Mouse (Mus musculus): ENCODE measurements around the gene Zfp607a. TPM values are rescaled to one million over a fixed set of nuclear protein-coding genes. Genes with fewer than 3 reads are reported as not detected.
A peak's percentile ranks its signal among the peaks of the same experiment; 100 is the strongest.
"Not testable (repeated sequence)": the region's sequence is repeated elsewhere in the genome, so short reads cannot be mapped to it uniquely, and the experiment has no call there.

The Zfp607a gene
- total and polyA plus RNA-seq, 2 experiments from 2014 or later: 0.90 to 2.1 TPM

GRCm38 (mm10) chr7:27900601-27901000, 43.3 kb downstream of the Zfp607a start:
- H3K4me3 ChIP-seq (ENCODE audit: low read length): no peak overlapping the region
- TF ChIP-seq CTCF (IDR thresholded peaks at IDR 0.05; ENCODE audit: low read depth): no peak
- H3K27me3 ChIP-seq (ENCODE audit: insufficient read depth, low read length): no peaks in the 10 kb centered on the region

DNA sequence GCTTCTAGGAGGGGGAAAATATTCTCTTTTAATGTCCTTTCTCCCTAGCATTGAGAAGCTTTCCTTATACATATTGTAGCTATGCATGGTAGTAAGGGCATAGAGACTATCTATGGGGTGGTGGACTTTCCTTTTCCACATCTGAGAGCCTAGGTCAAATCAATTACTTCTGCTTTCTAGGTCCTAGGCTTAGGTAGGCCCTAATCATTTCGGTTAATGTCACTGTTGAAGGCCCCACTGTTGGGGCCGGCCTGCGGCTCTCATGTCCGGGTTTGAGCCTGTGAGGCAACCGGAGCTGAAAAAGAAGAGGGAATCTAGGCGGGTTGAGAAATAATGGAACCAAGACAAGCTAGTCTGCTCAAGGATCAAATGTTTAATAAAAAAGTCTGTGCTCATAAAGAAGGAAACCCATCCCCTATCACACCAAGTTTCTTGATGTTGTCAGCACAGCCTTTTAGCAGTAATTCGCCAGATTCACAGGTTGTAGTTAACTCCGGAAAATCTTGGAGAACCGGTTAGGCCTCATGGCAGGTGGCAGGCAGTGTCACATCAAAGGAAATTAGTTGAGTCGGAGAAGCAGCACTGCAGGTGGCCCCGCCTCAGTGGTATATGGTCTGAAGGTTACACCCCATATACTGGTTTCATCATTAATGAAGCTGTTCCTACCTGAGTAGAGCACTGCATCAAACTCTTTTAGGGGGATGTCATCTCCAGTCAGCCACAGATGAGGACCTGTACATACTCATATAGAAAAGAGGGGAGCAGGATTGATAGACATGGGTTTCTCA, 47.9 kb downstream of the Zfp607a start:
- WGBS: 82% methylated on average over 11 of the region's 11 CpGs
- no peaks in the 10 kb centered on the region for H3K27me3 ChIP-seq (ENCODE audit: insufficient read depth, low read length)
- no peak for DNase-seq (ENCODE audit: low spot score)

More at GRCm38 (mm10) chr7:27900601-27901000, 43.3 kb downstream of the Zfp607a start:
- Histone ChIP-seq H3K36me3 (ENCODE audit: insufficient read depth, low read length) (no peaks in the 10 kb centered on the region), H3K4me1 (ENCODE audit: insufficient read depth, low read length) (no peaks in the 10 kb centered on the region), H3K27ac (no peak overlapping the region), H3K9me3 (ENCODE audit: low read length) (no peaks in the 10 kb centered on the region), H3K9ac (replicated peaks; ENCODE audit: low read length) (no peak overlapping the region), H3K4me2 (ENCODE audit: low read depth, low read length) (no peak overlapping the region)
- WGBS: 92% methylated on average over 4 of the region's 4 CpGs
- no peak for ATAC-seq
- no peak for DNase-seq (ENCODE audit: low spot score)

GRCm38 (mm10) chr7:27910952-27911351, 53.6 kb downstream of the Zfp607a start:
- not testable (repeated sequence) for H3K4me3 ChIP-seq (ENCODE audit: low read length); ATAC-seq; DNase-seq (ENCODE audit: low spot score); H3K27ac ChIP-seq; H3K27me3 ChIP-seq (ENCODE audit: insufficient read depth, low read length); H3K9me3 ChIP-seq (ENCODE audit: low read length); H3K4me1 ChIP-seq (ENCODE audit: insufficient read depth, low read length); H3K4me2 ChIP-seq (ENCODE audit: low read depth, low read length); H3K9ac ChIP-seq (replicated peaks; ENCODE audit: low read length)
- peaks cover 17% of the 10 kb centered on the region for H3K36me3 ChIP-seq (ENCODE audit: insufficient read depth, low read length)
- WGBS: 61% methylated on average over 3 of the region's 4 CpGs

More for the DNA sequence above, 47.9 kb downstream of the Zfp607a start:
- H3K9ac ChIP-seq (replicated peaks; ENCODE audit: low read length): no peak overlapping the region
- TF ChIP-seq CTCF (IDR thresholded peaks at IDR 0.05; ENCODE audit: low read depth): no peak
- H3K27ac ChIP-seq: no peak overlapping the region
- no peak overlapping the region for H3K4me2 ChIP-seq (ENCODE audit: low read depth, low read length)
- H3K9me3 ChIP-seq (ENCODE audit: low read length): 0 out of 2 replicates have a peak, but pooled peaks cover 2% of the 10 kb centered on the region
- H3K36me3 ChIP-seq (ENCODE audit: insufficient read depth, low read length): peaks cover 6% of the 10 kb centered on the region
- H3K4me1 ChIP-seq (ENCODE audit: insufficient read depth, low read length): no peaks in the 10 kb centered on the region
- ATAC-seq: no peak
- no peak overlapping the region for H3K4me3 ChIP-seq (ENCODE audit: low read length)

DNA sequence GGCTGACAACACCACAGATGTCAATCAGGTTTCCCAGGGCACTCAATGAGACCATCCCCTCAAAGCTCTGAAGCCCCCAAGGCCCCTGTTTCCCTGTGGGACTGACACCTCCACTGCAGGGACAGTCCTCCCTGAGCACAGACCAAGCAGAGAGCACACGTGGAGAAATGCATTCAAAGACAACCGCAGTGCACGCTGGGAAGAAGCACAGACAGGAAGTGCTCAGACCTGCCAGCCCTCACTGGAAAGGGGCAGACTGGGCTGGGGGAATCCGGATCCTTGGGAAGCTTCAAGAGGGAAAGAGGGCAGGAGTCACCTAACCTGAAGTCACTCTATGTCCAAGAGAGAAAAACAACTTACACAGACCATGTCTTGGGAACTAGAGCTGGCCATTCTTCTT, 69.7 kb downstream of the Zfp607a start:
- not testable (repeated sequence) for DNase-seq (ENCODE audit: low spot score); H3K9me3 ChIP-seq (ENCODE audit: low read length); H3K36me3 ChIP-seq (ENCODE audit: insufficient read depth, low read length); H3K4me3 ChIP-seq (ENCODE audit: low read length); ATAC-seq; H3K27ac ChIP-seq; H3K9ac ChIP-seq (replicated peaks; ENCODE audit: low read length); H3K4me2 ChIP-seq (ENCODE audit: low read depth, low read length); H3K27me3 ChIP-seq (ENCODE audit: insufficient read depth, low read length); H3K4me1 ChIP-seq (ENCODE audit: insufficient read depth, low read length)
- WGBS: 32% methylated on average over 4 of the region's 4 CpGs

DNA sequence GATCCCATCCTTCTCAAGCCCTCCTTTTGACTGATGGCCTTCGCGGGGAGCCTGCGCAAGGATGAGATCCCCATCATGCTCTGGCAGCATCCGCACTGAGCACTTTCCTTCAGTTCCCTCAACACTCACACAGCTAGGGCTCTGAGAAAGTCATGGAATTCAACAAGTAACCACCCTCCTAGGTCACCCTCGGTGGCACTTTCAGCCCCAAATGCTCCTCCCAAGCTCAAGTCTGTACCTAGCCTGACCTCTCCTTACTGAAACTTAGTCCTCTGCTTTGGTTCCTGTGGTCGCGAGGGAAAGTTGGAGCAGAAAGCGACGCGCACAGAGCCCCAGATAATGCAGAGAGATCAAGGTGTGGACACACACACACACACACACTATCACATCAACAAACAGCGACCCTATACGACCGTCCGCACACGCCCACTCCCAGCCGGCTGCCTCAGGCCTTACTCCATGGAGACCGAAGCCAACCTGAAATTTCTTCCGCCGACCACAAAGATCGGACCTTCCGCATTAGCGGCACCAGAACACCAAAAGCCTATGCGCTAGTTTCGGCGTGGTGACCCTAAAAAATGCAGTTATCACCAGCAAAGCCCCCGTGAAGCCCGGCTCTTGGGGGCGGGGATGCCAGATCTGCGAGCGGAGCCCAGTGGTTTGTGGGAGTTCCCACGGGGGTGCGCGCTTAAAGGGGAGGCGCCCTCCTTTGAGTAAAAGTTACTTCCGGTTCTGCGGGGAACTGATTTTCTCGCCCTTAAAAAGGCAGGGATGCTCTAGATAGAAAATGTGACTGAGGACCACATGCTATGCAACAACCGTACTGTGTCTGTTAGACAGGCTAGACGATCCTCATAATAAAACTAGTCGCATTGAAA, 71.7 kb downstream of the Zfp607a start, which contains the start of gene Zfp974:
TSS of gene Zfp974 (minus strand) at position 643 of the 878 bp plus-strand sequence.
- Histone ChIP-seq H3K9ac (replicated peaks; ENCODE audit: low read length) (peak within 1 kb of the TSS; percentile 69), H3K27me3 (ENCODE audit: insufficient read depth, low read length) (no peaks in the 10 kb centered on the region), H3K36me3 (ENCODE audit: insufficient read depth, low read length) (no peaks in the 10 kb centered on the region; the same call in 1 of the 2 replicates), H3K4me2 (ENCODE audit: low read depth, low read length) (peak within 1 kb of the TSS; percentile 80), H3K9me3 (ENCODE audit: low read length) (no peaks in the 10 kb centered on the region), H3K4me3 (ENCODE audit: low read length) (peak within 1 kb of the TSS; percentile 58), H3K27ac (peak within 1 kb of the TSS; percentile 73), H3K4me1 (ENCODE audit: insufficient read depth, low read length) (0 out of 2 replicates have a peak, but pooled peaks cover 4% of the 10 kb centered on the region)
- WGBS: 4% methylated on average over 40 of the region's 40 CpGs
- no peak for TF ChIP-seq CTCF (IDR thresholded peaks at IDR 0.05; ENCODE audit: low read depth)
- DNase-seq (ENCODE audit: low spot score) (peak; percentile 91), ATAC-seq (peak; percentile 95)

Other genes with a start within 250 kb of the Zfp607a start
- gene Ttc9b, start 203.6 kb upstream of the Zfp607a start, total RNA-seq (2014; rRNA removed): 104 and 132 TPM in 2 replicates
- 124 and 127 TPM in 2 replicates for gene Ttc9b, start 203.6 kb upstream of the Zfp607a start, polyA plus RNA-seq (2015; fragmentation: Nextera tagmentation; extraction: Ambion mirVana)
- gene Map3k10, start 182.9 kb upstream of the Zfp607a start, total RNA-seq (2014; rRNA removed): 141 and 162 TPM in 2 replicates
- 21.4 and 22.9 TPM in 2 replicates for gene Map3k10, start 182.9 kb upstream of the Zfp607a start, polyA plus RNA-seq (2015; fragmentation: Nextera tagmentation; extraction: Ambion mirVana)
- 3.5 and 5.6 TPM in 2 replicates for gene Zfp607b, start 168.2 kb upstream of the Zfp607a start, total RNA-seq (2014; rRNA removed)
- 8.5 and 8.9 TPM in 2 replicates for gene Zfp607b, start 168.2 kb upstream of the Zfp607a start, polyA plus RNA-seq (2015; fragmentation: Nextera tagmentation; extraction: Ambion mirVana)
- gene Zfp60, start 126.1 kb upstream of the Zfp607a start, total RNA-seq (2014; rRNA removed): 24.3 and 25.3 TPM in 2 replicates
- gene Zfp60, start 126.1 kb upstream of the Zfp607a start, polyA plus RNA-seq (2015; fragmentation: Nextera tagmentation; extraction: Ambion mirVana): 35.1 and 36.0 TPM in 2 replicates
- gene Zfp626, start 50.3 kb upstream of the Zfp607a start, total RNA-seq (2014; rRNA removed): 4.5 and 4.7 TPM in 2 replicates
- 1.1 TPM in 2 replicates for gene Zfp626, start 50.3 kb upstream of the Zfp607a start, polyA plus RNA-seq (2015; fragmentation: Nextera tagmentation; extraction: Ambion mirVana)
- 3.7 and 6.7 TPM in 2 replicates for gene Zfp59, start 18.9 kb upstream of the Zfp607a start, total RNA-seq (2014; rRNA removed)
- 4.1 and 5.1 TPM in 2 replicates for gene Zfp59, start 18.9 kb upstream of the Zfp607a start, polyA plus RNA-seq (2015; fragmentation: Nextera tagmentation; extraction: Ambion mirVana)
- gene Zfp974, start 71.9 kb downstream of the Zfp607a start, total RNA-seq (2014; rRNA removed): 9.0 and 13.2 TPM in 2 replicates
- gene Zfp974, start 71.9 kb downstream of the Zfp607a start, polyA plus RNA-seq (2015; fragmentation: Nextera tagmentation; extraction: Ambion mirVana): 6.3 and 7.2 TPM in 2 replicates
- gene Zfp780b, start 121.6 kb downstream of the Zfp607a start, total RNA-seq (2014; rRNA removed): 16.6 and 18.0 TPM in 2 replicates
- 18.4 and 18.9 TPM in 2 replicates for gene Zfp780b, start 121.6 kb downstream of the Zfp607a start, polyA plus RNA-seq (2015; fragmentation: Nextera tagmentation; extraction: Ambion mirVana)
- gene Zfp850, start 156.6 kb downstream of the Zfp607a start, total RNA-seq (2014; rRNA removed): 4.4 and 5.1 TPM in 2 replicates
- gene Zfp850, start 156.6 kb downstream of the Zfp607a start, polyA plus RNA-seq (2015; fragmentation: Nextera tagmentation; extraction: Ambion mirVana): 3.2 and 3.4 TPM in 2 replicates
- 162 and 169 TPM in 2 replicates for gene Psmc4, start 192.6 kb downstream of the Zfp607a start, total RNA-seq (2014; rRNA removed)
- 256 and 261 TPM in 2 replicates for gene Psmc4, start 192.6 kb downstream of the Zfp607a start, polyA plus RNA-seq (2015; fragmentation: Nextera tagmentation; extraction: Ambion mirVana)
- gene Fcgbp, start 213.7 kb downstream of the Zfp607a start, total RNA-seq (2014; rRNA removed): 0.97 and 1.7 TPM in 2 replicates
- gene Fcgbp, start 213.7 kb downstream of the Zfp607a start, polyA plus RNA-seq (2015; fragmentation: Nextera tagmentation; extraction: Ambion mirVana): 0.82 and 0.91 TPM in 2 replicates

All from hindbrain, postnatal 0 days (tissue).